Mouse (Mus musculus) stomach, embryonic 14.5 days (tissue): Measurements from ENCODE around the gene Med13. TPM values are rescaled to one million over a fixed set of nuclear protein-coding genes. Genes with fewer than 3 reads are reported as not detected.
"Not testable (repeated sequence)": the region's sequence is repeated elsewhere in the genome, so short reads cannot be mapped to it uniquely, and the experiment has no call there.

Source experiments
- ATAC-seq: fragments of 200-750 bp; cut with Nextera tagmentation; 2 replicates; pipeline ENCODE4 v1.8.0; 2017; ENCODE audit warnings: low read depth, moderate TSS enrichment; ENCODE audit not compliant: insufficient number of reproducible peaks, insufficient read depth, low FRiP score
- H3K27ac ChIP-seq: fragments of 300-500 bp; sonication (generic); 2 replicates; pipeline ENCODE4 v1.5.1; 2014; ENCODE audit warnings: mild to moderate bottlenecking, low read length, moderate library complexity, mixed read lengths
- H3K27me3 ChIP-seq: fragments of 300-500 bp; sonication (generic); 2 replicates; pipeline ENCODE4 v1.6.1; 2014; ENCODE audit warnings: low read length, control low read depth, mixed read lengths; ENCODE audit not compliant: control insufficient read depth, insufficient read depth
- H3K36me3 ChIP-seq: fragments of 300-500 bp; sonication (generic); 2 replicates; pipeline ENCODE4 v1.6.1; 2014; ENCODE audit warnings: mild to moderate bottlenecking, control low read depth, low read length, moderate library complexity, mixed read lengths; ENCODE audit not compliant: control insufficient read depth, insufficient read depth
- H3K4me1 ChIP-seq: fragments of 300-500 bp; sonication (generic); 2 replicates; pipeline ENCODE4 v1.6.1; 2014; ENCODE audit warnings: low read length, control low read depth, mixed read lengths; ENCODE audit not compliant: control insufficient read depth, insufficient read depth
- H3K4me2 ChIP-seq: fragments of 300-500 bp; sonication (generic); replicated peaks from 2 replicates; pipeline ENCODE4 v1.6.1; 2014; ENCODE audit warnings: low read depth, low read length, control low read depth
- H3K4me3 ChIP-seq: fragments of 300-500 bp; sonication (generic); 2 replicates; pipeline ENCODE4 v1.5.1; 2014; ENCODE audit warnings: low read depth, low read length, control low read depth
- H3K9ac ChIP-seq: fragments of 300-500 bp; sonication (generic); replicated peaks from 2 replicates; pipeline ENCODE4 v1.6.1; 2014; ENCODE audit warnings: low read depth, mild to moderate bottlenecking, control low read depth, low read length, moderate library complexity, mixed read lengths
- H3K9me3 ChIP-seq: fragments of 300-500 bp; sonication (generic); 2 replicates; pipeline ENCODE4 v1.6.1; 2016; ENCODE audit warnings: low read depth, low read length, control low read depth; ENCODE audit not compliant: control insufficient read depth
- WGBS: fragments of 180-500 bp; shearing (Covaris S2); extraction: QIAGEN DNeasy Blood & Tissue Kit; methylation state at CpG from one replicate; pipeline ENCODE4 v1.1.7; 2014; 5-methylcytosine and 5-hydroxymethylcytosine counted together
- polyA plus RNA-seq: library from polyadenylated mRNA; unstranded; fragments of >200 nt; fragmentation: Nextera tagmentation; extraction: Ambion mirVana; gene quantifications from 2 replicates; pipeline ENCODE4 v1.2.1, GENCODE M21; 2014

Gene Med13
- polyA plus RNA-seq, 1 experiment from 2014 or later, result 16.6 TPM

- ATAC-seq, result no peak
- H3K9me3 ChIP-seq, result no peaks in the 10 kb centered on the region
- H3K36me3 ChIP-seq, result peaks cover 13% of the 10 kb centered on the region
- no peaks in the 10 kb centered on the region for H3K27me3 ChIP-seq
- no peak overlapping the region for H3K9ac ChIP-seq
- H3K4me3 ChIP-seq, result no peak overlapping the region
- H3K4me2 ChIP-seq, result no peak overlapping the region
- H3K4me1 ChIP-seq, result no peaks in the 10 kb centered on the region
- 68% methylated on average over 6 of the region's 6 CpGs for WGBS
- H3K27ac ChIP-seq, result no peak overlapping the region
Measured at GRCm38 (mm10) chr11:86310280-86310679, 47.1 kb downstream of the Med13 start.

GRCm38 (mm10) chr11:86292201-86292600 lies 65.2 kb downstream of the Med13 start:
- not testable (repeated sequence) for H3K4me3 ChIP-seq, H3K9me3 ChIP-seq, H3K4me1 ChIP-seq, H3K4me2 ChIP-seq, H3K9ac ChIP-seq, H3K27me3 ChIP-seq, ATAC-seq, H3K27ac ChIP-seq
- H3K36me3 ChIP-seq, result peaks cover 32% of the 10 kb centered on the region
- 93% methylated on average over 10 of the region's 10 CpGs for WGBS

DNA sequence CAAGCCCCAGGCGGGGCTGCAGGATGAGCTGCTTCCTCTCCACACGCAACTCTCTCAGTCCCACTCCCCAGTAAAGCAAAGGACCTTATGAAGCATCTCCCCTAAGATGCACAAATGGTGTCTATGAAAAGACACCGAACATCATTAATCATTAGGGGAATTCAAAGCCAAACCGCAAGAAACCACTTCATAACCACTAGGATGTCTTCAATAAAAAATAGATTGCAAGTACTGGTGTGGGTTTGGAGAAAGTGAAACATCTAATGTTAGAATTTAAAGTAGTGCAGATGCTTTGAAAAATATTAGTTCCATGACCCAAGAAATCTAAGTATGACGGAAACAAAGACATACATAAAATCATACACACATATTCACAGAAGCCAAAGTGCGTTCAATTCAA lies 65.7 kb downstream of the Med13 start:
- Histone ChIP-seq H3K4me2 (no peak overlapping the region), H3K9ac (no peak overlapping the region), H3K27me3 (no peaks in the 10 kb centered on the region), H3K4me1 (no peaks in the 10 kb centered on the region), H3K36me3 (peaks cover 28% of the 10 kb centered on the region), H3K27ac (no peak overlapping the region), H3K9me3 (no peaks in the 10 kb centered on the region), H3K4me3 (no peak overlapping the region)
- ATAC-seq, result no peak
- WGBS, result 93% methylated on average over 6 of the region's 6 CpGs

DNA sequence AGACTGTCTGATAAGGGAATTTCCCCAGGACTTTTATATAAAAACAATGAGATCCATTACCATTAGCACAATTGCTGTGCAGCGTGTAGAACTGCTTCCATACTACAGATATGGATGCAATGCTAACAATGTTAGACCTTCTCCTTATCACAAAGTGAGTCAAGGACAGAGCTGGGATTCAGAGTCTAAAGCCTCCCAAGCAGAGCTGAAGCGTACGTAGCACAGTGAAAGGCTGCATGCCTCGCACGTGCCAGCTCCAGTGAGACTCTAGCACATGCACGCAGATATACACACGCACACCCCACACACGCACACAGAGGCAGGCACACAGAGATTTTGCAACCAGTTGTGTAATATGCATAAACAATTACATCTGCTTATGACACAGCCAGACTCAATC lies 71.7 kb downstream of the Med13 start:
- Histone ChIP-seq H3K4me1 (no peaks in the 10 kb centered on the region), H3K27ac (no peak overlapping the region), H3K4me3 (no peak overlapping the region)

DNA sequence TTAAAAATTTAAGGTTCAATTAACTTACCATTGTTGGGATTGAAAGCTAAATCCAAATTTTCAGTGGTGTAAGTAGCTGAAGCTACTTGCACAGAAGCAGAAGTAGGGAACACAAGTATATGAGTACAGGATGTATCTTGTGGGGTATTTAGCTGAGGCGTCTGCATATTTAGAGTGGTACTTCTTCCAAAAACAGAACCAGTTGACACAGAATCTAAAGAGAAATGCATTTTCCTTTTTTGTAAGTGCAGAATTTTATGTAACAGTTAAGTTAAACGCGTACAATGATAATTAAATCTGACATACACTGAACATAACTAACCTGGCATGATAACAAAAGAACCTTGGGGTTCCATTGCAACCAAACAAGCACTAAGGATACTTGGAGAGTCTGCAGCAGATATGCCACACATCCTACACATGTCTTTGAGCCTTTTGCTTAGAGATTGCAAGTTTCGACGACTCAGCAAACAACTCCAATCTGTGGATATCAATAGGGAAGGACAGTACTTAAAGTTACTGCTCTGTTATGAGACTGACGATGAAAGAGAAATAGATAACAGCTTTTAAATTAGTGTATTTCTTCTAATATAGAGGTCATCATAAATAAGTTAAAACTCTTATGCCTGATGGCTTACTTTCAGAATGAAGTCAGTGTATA lies 78.8 kb downstream of the Med13 start:
- no peaks in the 10 kb centered on the region for H3K4me1 ChIP-seq
- ATAC-seq, result no peak
- 92% methylated on average over 6 of the region's 6 CpGs for WGBS
- H3K9ac ChIP-seq, result no peak overlapping the region
- no peaks in the 10 kb centered on the region for H3K9me3 ChIP-seq
- no peak overlapping the region for H3K27ac ChIP-seq
- peaks cover 68% of the 10 kb centered on the region for H3K36me3 ChIP-seq
- no peak overlapping the region for H3K4me2 ChIP-seq
- no peaks in the 10 kb centered on the region for H3K27me3 ChIP-seq
- H3K4me3 ChIP-seq, result no peak overlapping the region

More for the DNA sequence above, 71.7 kb downstream of the Med13 start:
- H3K36me3 ChIP-seq, result peaks cover 66% of the 10 kb centered on the region
- no peaks in the 10 kb centered on the region for H3K27me3 ChIP-seq
- ATAC-seq, result no peak
- no peaks in the 10 kb centered on the region for H3K9me3 ChIP-seq
- no peak overlapping the region for H3K4me2 ChIP-seq
- H3K9ac ChIP-seq, result no peak overlapping the region
- 93% methylated on average over 8 of the region's 8 CpGs for WGBS

- peaks cover 7% of the 10 kb centered on the region; the same call in 1 of the 2 replicates for H3K36me3 ChIP-seq
- WGBS, result 7% methylated on average over 32 of the region's 32 CpGs
- peak within 1 kb of the TSS; percentile 81 for H3K4me2 ChIP-seq
- H3K4me1 ChIP-seq, result peaks cover 4% of the 10 kb centered on the region; the same call in 1 of the 2 replicates
- ATAC-seq, result peak; percentile 93
- peak within 1 kb of the TSS; percentile 67 for H3K4me3 ChIP-seq
- peak within 1 kb of the TSS; percentile 80 for H3K9ac ChIP-seq
- peak within 1 kb of the TSS; percentile 52 for H3K27ac ChIP-seq
- no peaks in the 10 kb centered on the region for H3K27me3 ChIP-seq
- H3K9me3 ChIP-seq, result no peaks in the 10 kb centered on the region
Measured at GRCm38 (mm10) chr11:86257460-86258076, 99.8 kb downstream of the Med13 start, which contains the start of gene Ints2. Gene Ints2, minus strand, starts transcription at chr11:86257575.

- peak overlapping the region; percentile 23; the same call in 1 of the 2 replicates for H3K27ac ChIP-seq
- H3K4me2 ChIP-seq, result peak overlapping the region; percentile 81
- no peak for ATAC-seq
- H3K4me3 ChIP-seq, result peak overlapping the region; percentile 67
- peaks cover 11% of the 10 kb centered on the region; the same call in 1 of the 2 replicates for H3K36me3 ChIP-seq
- peaks cover 4% of the 10 kb centered on the region; the same call in 1 of the 2 replicates for H3K4me1 ChIP-seq
- H3K9me3 ChIP-seq, result no peaks in the 10 kb centered on the region
- no peaks in the 10 kb centered on the region for H3K27me3 ChIP-seq
- peak overlapping the region; percentile 80 for H3K9ac ChIP-seq
- 0% methylated on average over 22 of the region's 22 CpGs for WGBS
Measured at GRCm38 (mm10) chr11:86257054-86257453, 100.3 kb downstream of the Med13 start.

GRCm38 (mm10) chr11:86253342-86253741 lies 104.1 kb downstream of the Med13 start:
- 90% methylated on average over 1 of the region's 1 CpGs for WGBS
- no peak overlapping the region for H3K27ac ChIP-seq
- no peak for ATAC-seq
- H3K4me2 ChIP-seq, result no peak overlapping the region
- H3K27me3 ChIP-seq, result no peaks in the 10 kb centered on the region
- no peak overlapping the region for H3K4me3 ChIP-seq
- H3K9me3 ChIP-seq, result no peaks in the 10 kb centered on the region
- H3K4me1 ChIP-seq, result peaks cover 4% of the 10 kb centered on the region; the same call in 1 of the 2 replicates
- H3K36me3 ChIP-seq, result peaks cover 30% of the 10 kb centered on the region
- no peak overlapping the region for H3K9ac ChIP-seq
